Mouse (Mus musculus): Measurements from ENCODE around the gene Maff.

Maff gene

GRCm38 (mm10) chr15:79391447-79392093 is 45.1 kb downstream of the Maff start:
- no peak for ATAC-seq (ENCODE audit: insufficient number of reproducible peaks, low FRiP score, low TSS enrichment)

GRCm38 (mm10) chr15:79392527-79392926 is 46.1 kb downstream of the Maff start:
- no peak for ATAC-seq (ENCODE audit: insufficient number of reproducible peaks, low FRiP score, low TSS enrichment)

GRCm38 (mm10) chr15:79393101-79393500 is 46.7 kb downstream of the Maff start:
- ATAC-seq (ENCODE audit: insufficient number of reproducible peaks, low FRiP score, low TSS enrichment) = no peak

- no peak for ATAC-seq (ENCODE audit: insufficient number of reproducible peaks, low FRiP score, low TSS enrichment)
Observed at GRCm38 (mm10) chr15:79394842-79395241, 48.4 kb downstream of the Maff start.

GRCm38 (mm10) chr15:79395281-79395680 is 48.9 kb downstream of the Maff start:
- no peak for ATAC-seq (ENCODE audit: insufficient number of reproducible peaks, low FRiP score, low TSS enrichment)

- ATAC-seq (ENCODE audit: insufficient number of reproducible peaks, low FRiP score, low TSS enrichment) = no peak
Observed at GRCm38 (mm10) chr15:79396736-79397135, 50.3 kb downstream of the Maff start.

GRCm38 (mm10) chr15:79399231-79400052 is 53.0 kb downstream of the Maff start:
- ATAC-seq (ENCODE audit: insufficient number of reproducible peaks, low FRiP score, low TSS enrichment) = no peak

GRCm38 (mm10) chr15:79400134-79400974 is 53.9 kb downstream of the Maff start:
- ATAC-seq (ENCODE audit: insufficient number of reproducible peaks, low FRiP score, low TSS enrichment) = no peak

- ATAC-seq (ENCODE audit: insufficient number of reproducible peaks, low FRiP score, low TSS enrichment) = no peak
Observed at GRCm38 (mm10) chr15:79400975-79401365, 54.5 kb downstream of the Maff start.

- ATAC-seq (ENCODE audit: insufficient number of reproducible peaks, low FRiP score, low TSS enrichment) = no peak
Observed at GRCm38 (mm10) chr15:79402176-79402575, 55.8 kb downstream of the Maff start.

- ATAC-seq (ENCODE audit: insufficient number of reproducible peaks, low FRiP score, low TSS enrichment) = peak; percentile 82
Observed at GRCm38 (mm10) chr15:79402836-79403762, 56.7 kb downstream of the Maff start, which contains the start of gene Tmem184b. Tmem184b (minus strand) TSS chr15:79403569.

- ATAC-seq (ENCODE audit: insufficient number of reproducible peaks, low FRiP score, low TSS enrichment) = no peak
Observed at GRCm38 (mm10) chr15:79403763-79404210, 57.4 kb downstream of the Maff start.

- ATAC-seq (ENCODE audit: insufficient number of reproducible peaks, low FRiP score, low TSS enrichment) = no peak
Observed at GRCm38 (mm10) chr15:79404277-79404676, 57.9 kb downstream of the Maff start.

GRCm38 (mm10) chr15:79406564-79406963 is 60.1 kb downstream of the Maff start:
- ATAC-seq (ENCODE audit: insufficient number of reproducible peaks, low FRiP score, low TSS enrichment) = no peak

Measured in cerebellum, adult (tissue).